Mouse (Mus musculus): Measurements from ENCODE around the gene Slc44a1.

The Slc44a1 gene

GRCm38 (mm10) chr4:53521028-53521427, 80.8 kb downstream of the Slc44a1 start:
- TF ChIP-seq NANOG (IDR thresholded peaks at IDR 0.05; ENCODE audit: borderline replicate concordance, low read length) (no peak), POU5F1 (IDR thresholded peaks at IDR 0.05; ENCODE audit: borderline replicate concordance, low read length) (no peak), CTCF (conservative IDR thresholded peaks at IDR 0.05; ENCODE audit: low read length) (no peak)
- no peaks in the 10 kb centered on the region for H3K27me3 ChIP-seq (ENCODE audit: insufficient read depth, low read length)
- peaks cover 20% of the 10 kb centered on the region for H3K36me3 ChIP-seq (ENCODE audit: insufficient read depth, low read length)
- H3K4me1 ChIP-seq (replicated peaks; ENCODE audit: low read depth, low read length) = peaks cover 6% of the 10 kb centered on the region; the same call in 1 of the 2 replicates
- no peaks in the 10 kb centered on the region for H3K9me3 ChIP-seq (ENCODE audit: low read length)
- H3K4me3 ChIP-seq (replicated peaks; ENCODE audit: low read length) = no peak overlapping the region

- no peak overlapping the region for H3K4me3 ChIP-seq (replicated peaks; ENCODE audit: low read length)
- 0 out of 2 replicates have a peak, but pooled peaks cover 3% of the 10 kb centered on the region for H3K4me1 ChIP-seq (replicated peaks; ENCODE audit: low read depth, low read length)
- no peaks in the 10 kb centered on the region for H3K9me3 ChIP-seq (ENCODE audit: low read length)
- no peaks in the 10 kb centered on the region for H3K27me3 ChIP-seq (ENCODE audit: insufficient read depth, low read length)
- TF ChIP-seq POU5F1 (IDR thresholded peaks at IDR 0.05; ENCODE audit: borderline replicate concordance, low read length) (no peak), CTCF (conservative IDR thresholded peaks at IDR 0.05; ENCODE audit: low read length) (no peak), NANOG (IDR thresholded peaks at IDR 0.05; ENCODE audit: borderline replicate concordance, low read length) (no peak)
- peaks cover 15% of the 10 kb centered on the region for H3K36me3 ChIP-seq (ENCODE audit: insufficient read depth, low read length)
Observed at GRCm38 (mm10) chr4:53522655-53523054, 82.4 kb downstream of the Slc44a1 start.

- H3K9me3 ChIP-seq (ENCODE audit: low read length) = no peaks in the 10 kb centered on the region
- no peak for TF ChIP-seq CTCF (conservative IDR thresholded peaks at IDR 0.05; ENCODE audit: low read length)
- TF ChIP-seq POU5F1 (IDR thresholded peaks at IDR 0.05; ENCODE audit: borderline replicate concordance, low read length) = no peak
- TF ChIP-seq NANOG (IDR thresholded peaks at IDR 0.05; ENCODE audit: borderline replicate concordance, low read length) = no peak
- H3K36me3 ChIP-seq (ENCODE audit: insufficient read depth, low read length) = peaks cover 15% of the 10 kb centered on the region
Observed at GRCm38 (mm10) chr4:53525503-53525902, 85.3 kb downstream of the Slc44a1 start.

GRCm38 (mm10) chr4:53525994-53526393, 85.8 kb downstream of the Slc44a1 start:
- 0 out of 2 replicates have a peak, but pooled peaks cover 3% of the 10 kb centered on the region for H3K4me1 ChIP-seq (replicated peaks; ENCODE audit: low read depth, low read length)
- TF ChIP-seq CTCF (conservative IDR thresholded peaks at IDR 0.05; ENCODE audit: low read length) (no peak), POU5F1 (IDR thresholded peaks at IDR 0.05; ENCODE audit: borderline replicate concordance, low read length) (no peak), NANOG (IDR thresholded peaks at IDR 0.05; ENCODE audit: borderline replicate concordance, low read length) (no peak)
- H3K4me3 ChIP-seq (replicated peaks; ENCODE audit: low read length) = no peak overlapping the region
- peaks cover 2% of the 10 kb centered on the region; the same call in 1 of the 2 replicates for H3K9me3 ChIP-seq (ENCODE audit: low read length)
- H3K27me3 ChIP-seq (ENCODE audit: insufficient read depth, low read length) = no peaks in the 10 kb centered on the region
- peaks cover 19% of the 10 kb centered on the region for H3K36me3 ChIP-seq (ENCODE audit: insufficient read depth, low read length)

More at GRCm38 (mm10) chr4:53525503-53525902, 85.3 kb downstream of the Slc44a1 start:
- no peak overlapping the region for H3K4me3 ChIP-seq (replicated peaks; ENCODE audit: low read length)
- H3K4me1 ChIP-seq (replicated peaks; ENCODE audit: low read depth, low read length) = 0 out of 2 replicates have a peak, but pooled peaks cover 3% of the 10 kb centered on the region
- H3K27me3 ChIP-seq (ENCODE audit: insufficient read depth, low read length) = no peaks in the 10 kb centered on the region

- Histone ChIP-seq H3K4me3 (replicated peaks; ENCODE audit: low read length) (no peak overlapping the region), H3K4me1 (replicated peaks; ENCODE audit: low read depth, low read length) (0 out of 2 replicates have a peak, but pooled peaks cover 3% of the 10 kb centered on the region), H3K36me3 (ENCODE audit: insufficient read depth, low read length) (peaks cover 19% of the 10 kb centered on the region), H3K27me3 (ENCODE audit: insufficient read depth, low read length) (no peaks in the 10 kb centered on the region), H3K9me3 (ENCODE audit: low read length) (peaks cover 5% of the 10 kb centered on the region)
- TF ChIP-seq CTCF (conservative IDR thresholded peaks at IDR 0.05; ENCODE audit: low read length) (no peak), NANOG (IDR thresholded peaks at IDR 0.05; ENCODE audit: borderline replicate concordance, low read length) (no peak), POU5F1 (IDR thresholded peaks at IDR 0.05; ENCODE audit: borderline replicate concordance, low read length) (no peak)
Observed at GRCm38 (mm10) chr4:53526446-53526845, 86.2 kb downstream of the Slc44a1 start.

GRCm38 (mm10) chr4:53535795-53536194, 95.6 kb downstream of the Slc44a1 start:
- Histone ChIP-seq H3K27me3 (ENCODE audit: insufficient read depth, low read length) (no peaks in the 10 kb centered on the region), H3K9me3 (ENCODE audit: low read length) (peaks cover 17% of the 10 kb centered on the region), H3K36me3 (ENCODE audit: insufficient read depth, low read length) (peaks cover 20% of the 10 kb centered on the region), H3K4me1 (replicated peaks; ENCODE audit: low read depth, low read length) (no peaks in the 10 kb centered on the region), H3K4me3 (replicated peaks; ENCODE audit: low read length) (no peak overlapping the region)
- TF ChIP-seq NANOG (IDR thresholded peaks at IDR 0.05; ENCODE audit: borderline replicate concordance, low read length) (no peak), POU5F1 (IDR thresholded peaks at IDR 0.05; ENCODE audit: borderline replicate concordance, low read length) (no peak), CTCF (conservative IDR thresholded peaks at IDR 0.05; ENCODE audit: low read length) (no peak)

GRCm38 (mm10) chr4:53537101-53537500, 96.9 kb downstream of the Slc44a1 start:
- peaks cover 18% of the 10 kb centered on the region for H3K36me3 ChIP-seq (ENCODE audit: insufficient read depth, low read length)
- H3K27me3 ChIP-seq (ENCODE audit: insufficient read depth, low read length) = no peaks in the 10 kb centered on the region
- peaks cover 5% of the 10 kb centered on the region; the same call in 1 of the 2 replicates for H3K9me3 ChIP-seq (ENCODE audit: low read length)
- H3K4me3 ChIP-seq (replicated peaks; ENCODE audit: low read length) = no peak overlapping the region
- TF ChIP-seq CTCF (conservative IDR thresholded peaks at IDR 0.05; ENCODE audit: low read length) (no peak), NANOG (IDR thresholded peaks at IDR 0.05; ENCODE audit: borderline replicate concordance, low read length) (no peak), POU5F1 (IDR thresholded peaks at IDR 0.05; ENCODE audit: borderline replicate concordance, low read length) (no peak)
- no peaks in the 10 kb centered on the region for H3K4me1 ChIP-seq (replicated peaks; ENCODE audit: low read depth, low read length)

GRCm38 (mm10) chr4:53537539-53537938, 97.3 kb downstream of the Slc44a1 start:
- Histone ChIP-seq H3K27me3 (ENCODE audit: insufficient read depth, low read length) (no peaks in the 10 kb centered on the region), H3K9me3 (ENCODE audit: low read length) (peaks cover 2% of the 10 kb centered on the region; the same call in 1 of the 2 replicates), H3K36me3 (ENCODE audit: insufficient read depth, low read length) (peaks cover 23% of the 10 kb centered on the region), H3K4me3 (replicated peaks; ENCODE audit: low read length) (no peak overlapping the region), H3K4me1 (replicated peaks; ENCODE audit: low read depth, low read length) (no peaks in the 10 kb centered on the region)
- TF ChIP-seq CTCF (conservative IDR thresholded peaks at IDR 0.05; ENCODE audit: low read length) (no peak), NANOG (IDR thresholded peaks at IDR 0.05; ENCODE audit: borderline replicate concordance, low read length) (no peak), POU5F1 (IDR thresholded peaks at IDR 0.05; ENCODE audit: borderline replicate concordance, low read length) (no peak)

- H3K36me3 ChIP-seq (ENCODE audit: insufficient read depth, low read length) = peaks cover 33% of the 10 kb centered on the region
- TF ChIP-seq POU5F1 (IDR thresholded peaks at IDR 0.05; ENCODE audit: borderline replicate concordance, low read length) (no peak), CTCF (conservative IDR thresholded peaks at IDR 0.05; ENCODE audit: low read length) (no peak), NANOG (IDR thresholded peaks at IDR 0.05; ENCODE audit: borderline replicate concordance, low read length) (no peak)
- H3K9me3 ChIP-seq (ENCODE audit: low read length) = no peaks in the 10 kb centered on the region
- H3K4me1 ChIP-seq (replicated peaks; ENCODE audit: low read depth, low read length) = no peaks in the 10 kb centered on the region
- H3K4me3 ChIP-seq (replicated peaks; ENCODE audit: low read length) = no peak overlapping the region
- H3K27me3 ChIP-seq (ENCODE audit: insufficient read depth, low read length) = no peaks in the 10 kb centered on the region
Observed at GRCm38 (mm10) chr4:53538600-53538999, 98.4 kb downstream of the Slc44a1 start.

Measured in E14TG2a.4 (cell line).